Mouse (Mus musculus) regulatory T cell (primary cell): Measurements from ENCODE around the gene Hspb6.

ENCODE experiments used
- in situ Hi-C: fragments of 300-600 bp; cut with MboI, MseI; formaldehyde crosslinking; loops from one replicate; pipeline ENCODE4 v1.15.1; 2025; ENCODE audit warnings: high pct_unique_total_duplicates

Hspb6 gene

GRCm38 (mm10) chr7:30586455-30587020, 34.6 kb downstream of the Hspb6 start:
- in situ Hi-C loops = no loop called here

- in situ Hi-C loops = no loop called here
Measured at GRCm38 (mm10) chr7:30587842-30588667, 36.1 kb downstream of the Hspb6 start.

- in situ Hi-C loops = no loop called here
Measured at GRCm38 (mm10) chr7:30588676-30589434, 36.9 kb downstream of the Hspb6 start, which contains the start of gene Kmt2b. TSS of gene Kmt2b (minus strand) at chr7:30588726.

GRCm38 (mm10) chr7:30589435-30590301, 37.7 kb downstream of the Hspb6 start:
- in situ Hi-C loops = no loop called here

- in situ Hi-C loops = no loop called here
Measured at GRCm38 (mm10) chr7:30590927-30591604, 39.1 kb downstream of the Hspb6 start.

GRCm38 (mm10) chr7:30591605-30591951, 39.6 kb downstream of the Hspb6 start:
- in situ Hi-C loops = no loop called here

GRCm38 (mm10) chr7:30592772-30593423, 40.9 kb downstream of the Hspb6 start:
- in situ Hi-C loops = no loop called here

- in situ Hi-C loops = no loop called here
Measured at GRCm38 (mm10) chr7:30593579-30594509, 41.9 kb downstream of the Hspb6 start.

- in situ Hi-C loops = loop anchor here (5.0 kb wide), 1 partner anchor 1787 kb away; the partner anchor contains the start of gene Hnrnpl
Measured at GRCm38 (mm10) chr7:30594510-30595024, 42.6 kb downstream of the Hspb6 start.

- in situ Hi-C loops = loop anchor here (5.0 kb wide), 1 partner anchor 1789 kb away; the partner anchor contains the start of gene Hnrnpl
Measured at GRCm38 (mm10) chr7:30596093-30596492, 44.1 kb downstream of the Hspb6 start.

- in situ Hi-C loops = loop anchor here (5.0 kb wide), 1 partner anchor 1790 kb away; the partner anchor contains the start of gene Hnrnpl
Measured at GRCm38 (mm10) chr7:30596811-30597210, 44.8 kb downstream of the Hspb6 start.

- in situ Hi-C loops = loop anchor here (5.0 kb wide), 1 partner anchor 1791 kb away; the partner anchor contains the start of gene Hnrnpl
Measured at GRCm38 (mm10) chr7:30598786-30599185, 46.8 kb downstream of the Hspb6 start, which contains the start of gene Zbtb32. TSS of gene Zbtb32 (minus strand) at chr7:30598909.

- in situ Hi-C loops = loop anchor here (5.0 kb wide), 1 partner anchor 1793 kb away; the partner anchor contains the start of gene Hnrnpl
Measured at GRCm38 (mm10) chr7:30599933-30600353, 48.0 kb downstream of the Hspb6 start.

- in situ Hi-C loops = no loop called here
Measured at GRCm38 (mm10) chr7:30600651-30601050, 48.7 kb downstream of the Hspb6 start.

- in situ Hi-C loops = no loop called here
Measured at GRCm38 (mm10) chr7:30602583-30602982, 50.6 kb downstream of the Hspb6 start.

- in situ Hi-C loops = no loop called here
Measured at GRCm38 (mm10) chr7:30604424-30604823, 52.4 kb downstream of the Hspb6 start.

- in situ Hi-C loops = no loop called here
Measured at GRCm38 (mm10) chr7:30604944-30605343, 53.0 kb downstream of the Hspb6 start.
